Mouse (Mus musculus) stomach, embryonic 16.5 days (tissue): ENCODE measurements around the gene Rb1. TPM values are rescaled to one million over a fixed set of nuclear protein-coding genes. Genes with fewer than 3 reads are reported as not detected.

Experiments
- ATAC-seq: fragments of 200-750 bp; cut with Nextera tagmentation; 2 replicates; pipeline ENCODE4 v1.8.0; 2017; ENCODE audit warnings: moderate number of reproducible peaks, moderate TSS enrichment; ENCODE audit not compliant: insufficient read depth, low FRiP score
- H3K27ac ChIP-seq: fragments of 300-500 bp; sonication (generic); 2 replicates; pipeline ENCODE4 v1.5.1; 2014; ENCODE audit warnings: low read length
- H3K27me3 ChIP-seq: fragments of 300-500 bp; sonication (generic); 2 replicates; pipeline ENCODE4 v1.6.1; 2014; ENCODE audit warnings: low read length, control low read depth, mixed read lengths; ENCODE audit not compliant: control insufficient read depth, insufficient read depth
- H3K36me3 ChIP-seq: fragments of 300-500 bp; sonication (generic); 2 replicates; pipeline ENCODE4 v1.6.1; 2014; ENCODE audit warnings: low read length; ENCODE audit not compliant: control insufficient read depth, insufficient read depth
- H3K4me1 ChIP-seq: fragments of 300-500 bp; sonication (generic); 2 replicates; pipeline ENCODE4 v1.6.1; 2014; ENCODE audit warnings: low read length, control low read depth, mixed read lengths; ENCODE audit not compliant: control insufficient read depth, insufficient read depth
- H3K4me2 ChIP-seq: fragments of 300-500 bp; sonication (generic); 2 replicates; pipeline ENCODE4 v1.6.1; 2014; ENCODE audit warnings: low read depth, low read length, mixed read lengths
- H3K4me3 ChIP-seq: fragments of 300-500 bp; sonication (generic); replicated peaks from 2 replicates; pipeline ENCODE4 v1.5.1; 2014; ENCODE audit warnings: mild to moderate bottlenecking, low read length
- H3K9ac ChIP-seq: fragments of 300-500 bp; sonication (generic); 2 replicates; pipeline ENCODE4 v1.6.1; 2014; ENCODE audit warnings: low read length
- H3K9me3 ChIP-seq: fragments of 300-500 bp; sonication (generic); replicated peaks from 2 replicates; pipeline ENCODE4 v1.6.1; 2016; ENCODE audit warnings: low read length, control low read depth; ENCODE audit not compliant: control insufficient read depth
- WGBS: fragments of 180-500 bp; shearing (Covaris S2); extraction: QIAGEN DNeasy Blood & Tissue Kit; methylation state at CpG from one replicate; pipeline ENCODE4 v1.1.7; 2014; 5-methylcytosine and 5-hydroxymethylcytosine counted together
- polyA plus RNA-seq: library from polyadenylated mRNA; unstranded; fragments of >200 nt; fragmentation: Nextera tagmentation; extraction: Ambion mirVana; gene quantifications from 2 replicates; pipeline ENCODE4 v1.2.1, GENCODE M21; 2015

The Rb1 gene
- polyA plus RNA-seq, 1 experiment from 2014 or later: 11.5 TPM

- Histone ChIP-seq H3K4me1 (peaks cover 16% of the 10 kb centered on the region; the same call in 1 of the 2 replicates), H3K27ac (peak overlapping the region; percentile 99), H3K27me3 (no peaks in the 10 kb centered on the region), H3K4me3 (peak overlapping the region; percentile 80), H3K36me3 (no peaks in the 10 kb centered on the region), H3K9ac (peak overlapping the region; percentile 92), H3K9me3 (no peaks in the 10 kb centered on the region), H3K4me2 (peak overlapping the region; percentile 72)
- no peak for ATAC-seq
- 35% methylated on average over 25 of the region's 25 CpGs for WGBS
These were observed 181.8 kb downstream of the Rb1 start for GRCm38 (mm10) chr14:73143710-73144420.

DNA sequence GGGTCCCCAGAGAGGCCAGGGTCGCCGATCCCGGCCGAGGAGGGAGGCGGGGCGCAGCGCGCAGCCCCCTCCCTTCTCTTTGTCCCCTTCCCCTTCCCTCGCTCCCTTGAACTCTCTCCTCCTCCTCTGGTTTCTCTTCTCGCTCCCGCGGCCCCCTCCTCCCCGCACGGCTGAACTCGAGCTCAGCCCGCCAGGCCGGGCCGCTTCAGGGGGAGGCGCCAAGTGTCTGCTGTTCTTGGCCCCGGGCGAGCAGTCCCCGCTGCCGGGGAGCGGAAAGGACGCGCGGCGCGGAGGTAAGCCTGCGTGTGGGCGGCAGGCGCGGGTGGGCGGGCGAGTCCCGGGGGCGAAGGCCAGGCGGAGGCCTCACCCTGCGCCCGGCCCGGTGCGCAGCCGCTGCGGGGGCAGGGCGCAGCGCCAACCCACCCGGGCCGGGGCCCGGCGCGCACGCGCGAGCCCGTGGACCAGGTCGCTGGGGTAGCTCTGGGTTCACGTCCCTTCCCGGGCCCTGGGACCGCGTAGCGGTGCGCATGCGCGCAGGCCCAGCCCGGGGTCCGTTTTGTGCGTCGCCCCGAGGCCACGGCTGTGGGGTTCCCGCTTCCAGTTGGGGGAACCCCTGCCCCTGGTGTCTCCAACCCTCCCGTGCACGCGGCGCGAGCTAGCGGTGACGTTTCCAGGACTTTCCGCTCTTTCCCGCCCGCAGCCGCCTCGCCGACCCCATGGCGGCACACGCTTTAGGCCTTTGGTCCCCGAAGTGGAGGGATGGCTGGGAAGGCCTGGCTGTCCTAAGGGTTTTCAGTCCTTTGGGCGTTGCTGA lies 182.5 kb downstream of the Rb1 start:
- H3K27me3 ChIP-seq: no peaks in the 10 kb centered on the region
- H3K36me3 ChIP-seq: no peaks in the 10 kb centered on the region
- peak; percentile 92 for ATAC-seq
- H3K4me2 ChIP-seq: peak overlapping the region; percentile 72
- peaks cover 16% of the 10 kb centered on the region; the same call in 1 of the 2 replicates for H3K4me1 ChIP-seq
- H3K9me3 ChIP-seq: no peaks in the 10 kb centered on the region
- H3K9ac ChIP-seq: peak overlapping the region; percentile 92
- 0% methylated on average over 84 of the region's 88 CpGs for WGBS
- H3K27ac ChIP-seq: peak overlapping the region; percentile 99
- peak overlapping the region; percentile 80 for H3K4me3 ChIP-seq

GRCm38 (mm10) chr14:73142421-73142895 lies 183.2 kb downstream of the Rb1 start:
- Histone ChIP-seq H3K4me2 (peak overlapping the region; percentile 72), H3K9me3 (no peaks in the 10 kb centered on the region), H3K4me3 (peak overlapping the region; percentile 80), H3K4me1 (peaks cover 12% of the 10 kb centered on the region; the same call in 1 of the 2 replicates), H3K36me3 (no peaks in the 10 kb centered on the region), H3K9ac (peak overlapping the region; percentile 92), H3K27me3 (no peaks in the 10 kb centered on the region), H3K27ac (peak overlapping the region; percentile 99)
- no peak for ATAC-seq
- 2% methylated on average over 11 of the region's 11 CpGs for WGBS

DNA sequence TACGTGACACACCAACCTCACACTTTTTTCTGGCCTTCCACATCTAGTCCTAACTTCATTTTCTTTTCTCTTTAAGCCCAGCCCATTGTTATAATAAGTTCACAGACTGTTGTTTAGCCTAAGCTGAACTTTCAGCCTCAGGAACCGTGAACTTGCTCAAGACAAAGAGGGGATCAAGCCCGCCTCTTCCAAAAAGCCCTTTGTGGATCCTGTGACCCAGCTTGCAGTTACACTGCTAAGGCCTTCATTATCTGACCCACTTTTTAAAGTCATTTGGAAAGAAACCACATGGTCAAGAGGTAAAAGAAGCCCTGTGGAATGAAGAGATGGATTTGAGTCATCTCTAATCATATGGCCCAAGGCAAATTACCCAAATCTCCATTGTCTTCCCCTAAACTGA lies 183.8 kb downstream of the Rb1 start:
- no peaks in the 10 kb centered on the region for H3K9me3 ChIP-seq
- H3K4me1 ChIP-seq: peaks cover 9% of the 10 kb centered on the region; the same call in 1 of the 2 replicates
- WGBS: 66% methylated on average over 3 of the region's 3 CpGs
- no peaks in the 10 kb centered on the region for H3K27me3 ChIP-seq
- H3K27ac ChIP-seq: peak overlapping the region; percentile 2; the same call in 1 of the 2 replicates
- no peak for ATAC-seq
- no peak overlapping the region for H3K4me2 ChIP-seq
- no peak overlapping the region for H3K9ac ChIP-seq
- no peaks in the 10 kb centered on the region for H3K36me3 ChIP-seq
- no peak overlapping the region for H3K4me3 ChIP-seq

DNA sequence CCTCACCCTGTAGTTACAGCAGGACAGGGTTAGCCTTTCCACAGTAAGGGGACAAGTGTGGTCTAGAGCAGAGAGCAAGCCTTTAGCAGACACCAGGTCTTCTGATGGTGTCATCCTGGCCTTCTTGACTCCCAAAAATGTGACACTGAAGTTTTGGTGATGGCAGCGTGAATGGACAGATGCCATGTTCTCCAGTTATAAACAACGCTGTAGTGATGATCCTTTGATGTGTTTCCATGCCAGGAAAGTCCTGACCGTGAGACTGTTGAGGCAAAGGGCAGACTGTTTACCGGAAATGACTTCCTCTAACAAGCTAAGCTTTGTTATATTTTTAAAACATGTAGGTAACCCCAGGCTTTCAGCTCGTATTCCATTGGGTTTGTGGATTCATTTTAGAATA lies 185.8 kb downstream of the Rb1 start:
- ATAC-seq: no peak
- 64% methylated on average over 5 of the region's 5 CpGs for WGBS
- Histone ChIP-seq H3K27me3 (no peaks in the 10 kb centered on the region), H3K36me3 (no peaks in the 10 kb centered on the region), H3K9me3 (no peaks in the 10 kb centered on the region), H3K9ac (no peak overlapping the region), H3K4me2 (no peak overlapping the region), H3K4me3 (no peak overlapping the region), H3K27ac (no peak overlapping the region), H3K4me1 (peaks cover 9% of the 10 kb centered on the region; the same call in 1 of the 2 replicates)

GRCm38 (mm10) chr14:73138483-73138882 lies 187.1 kb downstream of the Rb1 start:
- Histone ChIP-seq H3K4me1 (peaks cover 5% of the 10 kb centered on the region; the same call in 1 of the 2 replicates), H3K36me3 (no peaks in the 10 kb centered on the region), H3K4me3 (no peak overlapping the region), H3K27ac (no peak overlapping the region), H3K9me3 (no peaks in the 10 kb centered on the region), H3K4me2 (no peak overlapping the region), H3K27me3 (no peaks in the 10 kb centered on the region), H3K9ac (no peak overlapping the region)
- ATAC-seq: no peak
- WGBS: 90% methylated on average over 7 of the region's 7 CpGs

- ATAC-seq: no peak
- H3K36me3 ChIP-seq: no peaks in the 10 kb centered on the region
- no peak overlapping the region for H3K27ac ChIP-seq
- H3K4me2 ChIP-seq: no peak overlapping the region
- H3K9me3 ChIP-seq: no peaks in the 10 kb centered on the region
- H3K4me1 ChIP-seq: peaks cover 2% of the 10 kb centered on the region; the same call in 1 of the 2 replicates
- WGBS: 60% methylated on average over 5 of the region's 5 CpGs
- H3K4me3 ChIP-seq: no peak overlapping the region
- no peak overlapping the region for H3K9ac ChIP-seq
- H3K27me3 ChIP-seq: no peaks in the 10 kb centered on the region
These were observed 188.4 kb downstream of the Rb1 start for GRCm38 (mm10) chr14:73137234-73137633.
